Mouse (Mus musculus) lung, postnatal 0 days (tissue): ENCODE measurements at regions not wholly inside any gene's neighbourhood (a gene's known extent, or its start where the extent isn't known, plus 50 kb on each side); places are given as distances from the start of the nearest gene placed in this dataset.

ENCODE experiments used
- CTCF ChIP-seq: IDR thresholded peaks from 2 replicates; pipeline ENCODE4 v1.5.1; 2016; ENCODE audit warnings: antibody characterized with exemption, mild to moderate bottlenecking
- EP300 ChIP-seq: IDR thresholded peaks from 2 replicates; pipeline ENCODE4 v1.6.1; 2016; ENCODE audit warnings: antibody characterized with exemption, mild to moderate bottlenecking, control low read depth

DNA sequence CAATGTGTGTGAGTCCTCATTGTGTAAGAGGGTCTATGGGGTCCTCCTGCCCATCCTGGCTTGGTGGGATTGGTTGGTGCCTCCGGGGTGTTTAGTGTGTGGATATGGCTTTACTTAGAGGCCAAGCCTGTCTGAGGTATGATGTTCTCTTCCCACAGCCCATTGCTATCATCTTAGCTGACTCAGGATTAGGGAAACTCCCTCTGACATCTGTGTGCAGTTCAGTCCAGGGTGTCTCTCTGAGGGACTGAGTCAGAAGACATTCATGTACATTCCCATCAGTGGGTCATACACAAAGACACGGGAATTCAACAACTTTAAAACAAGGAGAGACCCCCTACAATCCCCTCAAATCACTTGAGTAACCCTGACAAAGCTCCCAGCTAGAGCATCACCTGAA, 66.6 kb upstream of the Tmprss2 start:
- no peak for TF ChIP-seq CTCF
- TF ChIP-seq EP300: no peak
